10 mouse cellular contexts compared by ENCODE assay signal in the genomic region with DNA sequence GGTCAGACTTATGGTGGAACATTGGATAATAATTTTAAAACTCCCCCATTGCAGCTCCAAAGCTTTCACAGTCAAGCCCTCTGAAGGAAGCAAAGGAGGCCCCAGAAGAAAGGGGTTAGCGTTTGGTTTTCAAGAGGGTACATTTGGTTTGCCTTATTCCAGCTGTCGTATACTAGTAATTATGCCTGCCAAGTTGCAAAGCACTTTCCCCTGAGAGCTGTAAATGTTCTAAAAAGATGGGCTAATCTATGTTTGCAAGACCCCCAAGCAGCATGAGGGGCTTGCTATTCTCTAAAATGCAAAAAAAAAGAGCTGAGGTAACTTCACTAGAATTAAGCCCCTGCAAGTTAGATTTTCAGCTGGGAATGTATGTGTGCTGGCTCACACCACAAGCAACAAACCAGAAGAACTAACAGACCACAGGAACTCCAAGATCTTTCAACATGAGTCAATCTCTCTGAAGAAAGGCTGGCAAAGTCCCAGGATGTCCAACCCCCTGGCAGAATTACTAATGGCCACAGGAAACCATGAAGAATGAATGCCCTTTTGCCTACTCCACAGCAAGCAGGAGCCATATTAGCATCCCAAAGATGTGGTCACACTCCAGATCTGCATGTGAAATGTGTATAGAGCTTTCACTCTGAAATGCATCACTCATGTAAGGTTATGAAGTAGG.
DNase-seq lines count a peak whose midpoint lies in the region; ATAC-seq lines count a peak whose summit lies in the region.
"Had no signal": no experiment of that assay in that cellular context is flagged by ENCODE, and none has a peak within 500 bp of the region (broad histone marks: within the 10 kb centered on the region; RNA-seq: fewer than 3 reads in every experiment).

No protein-coding gene starts in this region.

- no peak overlapping the region for H3K9ac ChIP-seq in liver, embryonic 11.5 days (ENCODE audit: low read depth, low read length)

- intact Hi-C loops in heart, postnatal 36 days (cut with DNase I), result no loop called here

- H3K9me3 ChIP-seq in liver, embryonic 11.5 days (ENCODE audit: control insufficient read depth, low read length), result no peaks in the 10 kb centered on the region

- 0 out of 2 replicates have a peak overlapping the region, but pooled peaks have one; percentile 31 for H3K4me2 ChIP-seq in liver, embryonic 11.5 days

- H3K4me1 ChIP-seq in liver, embryonic 11.5 days (replicated peaks; ENCODE audit: control insufficient read depth, insufficient read depth, low read length), result no peaks in the 10 kb centered on the region; the same call in 1 of the 2 replicates

- H3K36me3 ChIP-seq in liver, embryonic 11.5 days (ENCODE audit: control insufficient read depth, insufficient read depth, low read length), result 0 out of 2 replicates have a peak, but pooled peaks cover 2% of the 10 kb centered on the region
- no peaks in the 10 kb centered on the region for H3K36me3 ChIP-seq in macrophage (ENCODE audit: inconsistent target)

- ATAC-seq in liver, embryonic 11.5 days (replicated peaks; ENCODE audit: low FRiP score), result no peak
- ATAC-seq: CD4-positive, CD25-positive, alpha-beta regulatory T cell, adult 4 months had no signal

- H3K27me3 ChIP-seq in liver, embryonic 11.5 days (replicated peaks; ENCODE audit: control insufficient read depth, insufficient read depth, low read length), result no peaks in the 10 kb centered on the region

- peak; percentile 59 for DNase-seq in adrenal gland, postnatal 14 days
- DNase-seq in adrenal gland, adult 18-20 months (ENCODE audit: low spot score in 2 of 2), result no peak
- DNase-seq in liver, embryonic 11.5 days (ENCODE audit: low spot score), result no peak
- no peak for DNase-seq in liver
- DNase-seq in heart, postnatal 36 days, result peak; percentile 22 to 26
- DNase-seq in cerebellum, adult 8-10 months, result no peak
- DNase-seq in cerebellum, adult 18-20 months, result no peak
- DNase-seq: cerebellum, adult 11 months had no signal

- H3K27ac ChIP-seq in liver, embryonic 11.5 days (ENCODE audit: low read depth, low read length), result no peak overlapping the region
- H3K27ac ChIP-seq in macrophage, result peak overlapping the region; percentile 77

- H3K4me3 ChIP-seq in liver, embryonic 11.5 days (ENCODE audit: low read depth, low read length), result no peak overlapping the region
- no peak overlapping the region for H3K4me3 ChIP-seq in macrophage (ENCODE audit: inconsistent target)

- peaks cover 68% of the 10 kb centered on the region for H3K79me2 ChIP-seq in macrophage (ENCODE audit: inconsistent target)

- WGBS in liver, embryonic 11.5 days, result 80% methylated on average over 2 of the region's 2 CpGs
- WGBS in macrophage (ENCODE audit: missing documents), result 54% methylated on average over 2 of the region's 2 CpGs

Comparison
In these comparisons a context has a peak if more than half of its experiments do, and no peak if none do; other contexts are left out.
1. DNase-seq: peak in adrenal gland, postnatal 14 days (single experiment) and heart, postnatal 36 days (2 of 2); none in adrenal gland, adult 18-20 months (0 of 2), liver, embryonic 11.5 days (single experiment), liver (single experiment), cerebellum, adult 8-10 months (single experiment) and cerebellum, adult 18-20 months (0 of 2).